Mouse (Mus musculus) ES-E14 (cell line): ENCODE measurements at regions not wholly inside any gene's neighbourhood (a gene's known extent, or its start where the extent isn't known, plus 50 kb on each side); places are given as distances from the start of the nearest gene placed in this dataset.
"Not testable (repeated sequence)": the region's sequence is repeated elsewhere in the genome, so short reads cannot be mapped to it uniquely, and the experiment has no call there.

Experiments
- DNase-seq: peaks from one replicate; pipeline ENCODE4 v3.0.0-alpha.2; 2013; ENCODE audit warnings: low read depth, low spot score
- H3K27ac ChIP-seq: 2 replicates; pipeline ENCODE4 v1.5.1; 2012; ENCODE audit warnings: low read depth, mild to moderate bottlenecking, low read length, moderate library complexity, mixed read lengths; ENCODE audit not compliant: poor library complexity, insufficient read depth, severe bottlenecking
- H3K36me3 ChIP-seq: 2 replicates; pipeline ENCODE4 v1.6.1; 2012; ENCODE audit warnings: mild to moderate bottlenecking, low read length, moderate library complexity, mixed read lengths; ENCODE audit not compliant: control insufficient read depth, poor library complexity, insufficient read depth, severe bottlenecking
- H3K4me1 ChIP-seq, 2 experiments: fragments of 150-350 bp in 1 of 2; sonication (generic) in 1 of 2; 2 replicates each; pipeline ENCODE4 v1.6.1; 2012; ENCODE audit warnings: low read length in 2 of 2, mild to moderate bottlenecking in 1 of 2, mixed read lengths in 1 of 2; ENCODE audit not compliant: control insufficient read depth in 2 of 2, insufficient read depth in 2 of 2, poor library complexity in 1 of 2
- H3K4me3 ChIP-seq, 2 experiments: fragments of 150-350 bp in 1 of 2; sonication (generic) in 1 of 2; 2 replicates each; pipeline ENCODE4 v1.5.1; 2012; ENCODE audit warnings: low read length in 2 of 2, low read depth in 1 of 2, mild to moderate bottlenecking in 1 of 2, mixed read lengths in 1 of 2; ENCODE audit not compliant: insufficient read depth in 1 of 2, poor library complexity in 1 of 2, severe bottlenecking in 1 of 2
- H3K9ac ChIP-seq: 2 replicates; pipeline ENCODE4 v1.6.1; 2012; ENCODE audit warnings: low read depth, mild to moderate bottlenecking, low read length, mixed read lengths; ENCODE audit not compliant: poor library complexity, insufficient read depth, severe bottlenecking
- H3K9me3 ChIP-seq: fragments of 150-350 bp; sonication (generic); 2 replicates; pipeline ENCODE4 v1.6.1; 2012; ENCODE audit warnings: low read depth, mild to moderate bottlenecking, low read length; ENCODE audit not compliant: control insufficient read depth, insufficient read depth
- CHD2 ChIP-seq: IDR thresholded peaks from 2 replicates; pipeline ENCODE4 v1.6.1; 2014; ENCODE audit warnings: mild to moderate bottlenecking, low read depth, low read length, inconsistent platforms
- HCFC1 ChIP-seq: IDR thresholded peaks from 2 replicates; pipeline ENCODE4 v1.6.1; 2012; ENCODE audit warnings: low read length, inconsistent platforms, borderline replicate concordance; ENCODE audit not compliant: insufficient read depth
- MAFK ChIP-seq: IDR thresholded peaks from 2 replicates; pipeline ENCODE4 v1.6.1; 2014; ENCODE audit warnings: mild to moderate bottlenecking, low read depth, low read length, inconsistent platforms; ENCODE audit not compliant: insufficient read depth
- ZC3H11A ChIP-seq: IDR thresholded peaks from 2 replicates; pipeline ENCODE4 v1.6.1; 2012; ENCODE audit warnings: low read depth, mild to moderate bottlenecking, inconsistent platforms, low read length, borderline replicate concordance
- ZNF384 ChIP-seq: IDR thresholded peaks from 2 replicates; pipeline ENCODE4 v1.6.1; 2012; ENCODE audit warnings: low read depth, low read length, inconsistent platforms
- in situ Hi-C, 2 experiments: fragments of 600-800 bp; cut with MboI; formaldehyde crosslinking; loops; one replicate each; pipeline ENCODE4 v1.15.1; 2025; ENCODE audit warnings: low sequenced_read_pairs in 2 of 2, inconsistent platforms in 1 of 2; ENCODE audit not compliant: unreplicated experiment in 2 of 2

DNA sequence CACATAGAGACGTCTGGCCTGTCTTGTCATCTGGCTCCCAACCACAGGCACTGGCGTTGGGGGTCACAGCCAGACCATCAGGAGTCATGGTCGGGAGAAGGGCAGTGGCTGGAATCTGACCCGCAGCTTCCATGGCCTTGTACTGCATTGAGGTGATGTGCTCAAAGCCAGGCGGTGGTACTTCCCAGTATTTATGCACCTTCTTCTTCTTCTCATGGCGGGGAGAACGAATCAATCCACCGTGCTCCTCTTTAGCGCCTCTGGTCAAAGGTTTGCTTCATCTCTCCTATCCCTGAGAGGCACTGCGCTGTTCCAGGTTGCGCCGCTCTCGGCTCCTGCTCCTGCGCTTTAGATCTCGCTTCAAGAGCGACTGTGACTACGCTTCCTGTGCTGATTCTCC is 374.8 kb downstream of the Pcdh18 start:
- peak; percentile 7 for DNase-seq
- no peaks in the 10 kb centered on the region for H3K4me1 ChIP-seq
- no peak overlapping the region for H3K9ac ChIP-seq
- in situ Hi-C loops: no loop called here
- peak overlapping the region; percentile 30 to 36; a peak in 2 of 4 replicates for H3K4me3 ChIP-seq
- no peak overlapping the region for H3K27ac ChIP-seq
- H3K9me3 ChIP-seq: no peaks in the 10 kb centered on the region
- H3K36me3 ChIP-seq: no peaks in the 10 kb centered on the region
- TF ChIP-seq MAFK (no peak), ZNF384 (no peak), HCFC1 (no peak), ZC3H11A (no peak), CHD2 (no peak)

DNA sequence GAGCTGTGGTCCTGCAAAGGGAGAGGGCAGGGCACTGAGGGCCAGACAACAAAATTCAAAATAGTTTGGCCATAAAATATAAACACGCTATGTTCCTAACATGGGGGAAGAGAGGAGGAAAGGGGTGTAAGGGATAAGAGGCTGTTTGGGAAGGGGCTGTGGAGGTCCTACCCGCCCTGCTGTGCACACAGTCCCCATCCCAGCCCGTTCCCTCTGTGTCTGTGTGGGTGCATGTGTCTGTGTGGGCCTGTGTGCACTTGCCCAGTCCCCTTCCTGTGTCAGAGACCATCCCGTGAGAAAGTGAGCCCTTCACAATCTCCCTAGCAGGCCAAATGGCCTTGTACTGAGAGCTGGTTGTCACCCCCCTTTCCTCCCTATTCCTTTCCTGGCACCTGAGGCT is 379.6 kb downstream of the Pcdh18 start:
- H3K4me3 ChIP-seq, DNase-seq, H3K27ac ChIP-seq, H3K9me3 ChIP-seq, in situ Hi-C loops, H3K9ac ChIP-seq, H3K4me1 ChIP-seq, H3K36me3 ChIP-seq: not testable (repeated sequence)
